Mouse (Mus musculus): ENCODE measurements around the gene S1pr2. TPM values are rescaled to one million over a fixed set of nuclear protein-coding genes. Genes with fewer than 3 reads are reported as not detected.
"Not testable (repeated sequence)": the region's sequence is repeated elsewhere in the genome, so short reads cannot be mapped to it uniquely, and the experiment has no call there.

Gene S1pr2
- 1 to 10 TPM; 3.2 to 5.0 TPM for polyA plus RNA-seq (2017; shearing (Covaris generic))

GRCm38 (mm10) chr9:20976216-20976960 is at the start of gene S1pr2:
TSS of gene S1pr2 (minus strand) at chr9:20976781.
- ATAC-seq, result peak; percentile 68

GRCm38 (mm10) chr9:21025258-21025810 is 48.8 kb upstream of the S1pr2 start:
- no peak for ATAC-seq

GRCm38 (mm10) chr9:21022726-21023125 is 46.1 kb upstream of the S1pr2 start:
- ATAC-seq, result no peak

GRCm38 (mm10) chr9:21022288-21022687 is 45.7 kb upstream of the S1pr2 start:
- no peak for ATAC-seq

- no peak for ATAC-seq
Observed at GRCm38 (mm10) chr9:21021363-21021762, 44.8 kb upstream of the S1pr2 start.

GRCm38 (mm10) chr9:21018600-21018999 is 42.0 kb upstream of the S1pr2 start:
- ATAC-seq, result no peak

- no peak for ATAC-seq
Observed at GRCm38 (mm10) chr9:21017177-21017575, 40.6 kb upstream of the S1pr2 start.

GRCm38 (mm10) chr9:21016331-21017176 is 40.0 kb upstream of the S1pr2 start:
- peak; percentile 38 for ATAC-seq

- ATAC-seq, result peak; percentile 63
Observed at GRCm38 (mm10) chr9:21015571-21016130, 39.1 kb upstream of the S1pr2 start, which contains the start of gene Icam1. TSS of gene Icam1 (plus strand) at chr9:21015985.

- no peak for ATAC-seq
Observed at GRCm38 (mm10) chr9:21014691-21015570, 38.4 kb upstream of the S1pr2 start.

GRCm38 (mm10) chr9:21012368-21012767 is 35.8 kb upstream of the S1pr2 start:
- ATAC-seq, result no peak

GRCm38 (mm10) chr9:21011846-21012312 is 35.3 kb upstream of the S1pr2 start:
- ATAC-seq, result no peak

GRCm38 (mm10) chr9:21010939-21011541 is 34.5 kb upstream of the S1pr2 start:
- ATAC-seq, result not testable (repeated sequence)

GRCm38 (mm10) chr9:21010362-21010761 is 33.8 kb upstream of the S1pr2 start:
- no peak for ATAC-seq

GRCm38 (mm10) chr9:21008007-21008406 is 31.4 kb upstream of the S1pr2 start:
- ATAC-seq, result no peak

GRCm38 (mm10) chr9:21007313-21007952 is 30.9 kb upstream of the S1pr2 start:
- ATAC-seq, result no peak

GRCm38 (mm10) chr9:21002627-21003551 is 26.3 kb upstream of the S1pr2 start, which contains the start of gene Mrpl4:
TSS of gene Mrpl4 (plus strand) at chr9:21002738.
- peak; percentile 77 for ATAC-seq

- ATAC-seq, result no peak
Observed at GRCm38 (mm10) chr9:21002270-21002626, 25.7 kb upstream of the S1pr2 start.

- no peak for ATAC-seq
Observed at GRCm38 (mm10) chr9:21001651-21002200, 25.1 kb upstream of the S1pr2 start.
